Mouse (Mus musculus): Measurements from ENCODE around the gene Cadps2. TPM values are rescaled to one million over a fixed set of nuclear protein-coding genes. Genes with fewer than 3 reads are reported as not detected.

Gene Cadps2
- 0.23 and 0.29 TPM in 2 replicates for polyA plus RNA-seq (2014; fragmentation: Nextera tagmentation; extraction: Ambion mirVana)

- no peak within 1 kb of the TSS for H3K9ac ChIP-seq (ENCODE audit: low read depth, low read length)
- 1% methylated on average over 112 of the region's 114 CpGs for WGBS
- no peak within 1 kb of the TSS for H3K27ac ChIP-seq (ENCODE audit: low read depth, low read length)
- H3K4me1 ChIP-seq (replicated peaks; ENCODE audit: control insufficient read depth, insufficient read depth, low read length) = no peaks in the 10 kb centered on the region
- peak within 1 kb of the TSS; percentile 74 for H3K4me2 ChIP-seq
- DNase-seq (ENCODE audit: low spot score) = peak; percentile 42
- ATAC-seq (replicated peaks; ENCODE audit: low FRiP score) = peak; percentile 66
- H3K27me3 ChIP-seq (replicated peaks; ENCODE audit: control insufficient read depth, insufficient read depth, low read length) = peaks cover 28% of the 10 kb centered on the region
- peak within 1 kb of the TSS; percentile 59 for H3K4me3 ChIP-seq (ENCODE audit: low read depth, low read length)
- H3K36me3 ChIP-seq (ENCODE audit: control insufficient read depth, insufficient read depth, low read length) = no peaks in the 10 kb centered on the region
- H3K9me3 ChIP-seq (ENCODE audit: control insufficient read depth, low read length) = no peaks in the 10 kb centered on the region
Observed at GRCm38 (mm10) chr6:23839009-23839811, at the start of gene Cadps2. Gene Cadps2 (minus strand): TSS chr6:23839421.

- no peaks in the 10 kb centered on the region for H3K36me3 ChIP-seq (ENCODE audit: control insufficient read depth, insufficient read depth, low read length)
- DNase-seq (ENCODE audit: low spot score) (no peak), ATAC-seq (replicated peaks; ENCODE audit: low FRiP score) (0 out of 2 replicates have a peak, but pooled peaks have one; percentile 15)
- no peaks in the 10 kb centered on the region for H3K4me1 ChIP-seq (replicated peaks; ENCODE audit: control insufficient read depth, insufficient read depth, low read length)
- H3K9me3 ChIP-seq (ENCODE audit: control insufficient read depth, low read length) = no peaks in the 10 kb centered on the region
- no peak overlapping the region for H3K9ac ChIP-seq (ENCODE audit: low read depth, low read length)
- 26% methylated on average over 6 of the region's 6 CpGs for WGBS
- H3K4me3 ChIP-seq (ENCODE audit: low read depth, low read length) = no peak overlapping the region
- no peak overlapping the region for H3K4me2 ChIP-seq
- H3K27ac ChIP-seq (ENCODE audit: low read depth, low read length) = no peak overlapping the region
- no peaks in the 10 kb centered on the region for H3K27me3 ChIP-seq (replicated peaks; ENCODE audit: control insufficient read depth, insufficient read depth, low read length)
Observed at GRCm38 (mm10) chr6:23886418-23886817, 47.2 kb upstream of the Cadps2 start.

- Histone ChIP-seq H3K27me3 (replicated peaks; ENCODE audit: control insufficient read depth, insufficient read depth, low read length) (no peaks in the 10 kb centered on the region), H3K4me3 (ENCODE audit: low read depth, low read length) (no peak overlapping the region), H3K4me2 (no peak overlapping the region), H3K27ac (ENCODE audit: low read depth, low read length) (no peak overlapping the region), H3K9ac (ENCODE audit: low read depth, low read length) (no peak overlapping the region), H3K36me3 (ENCODE audit: control insufficient read depth, insufficient read depth, low read length) (no peaks in the 10 kb centered on the region), H3K9me3 (ENCODE audit: control insufficient read depth, low read length) (no peaks in the 10 kb centered on the region), H3K4me1 (replicated peaks; ENCODE audit: control insufficient read depth, insufficient read depth, low read length) (no peaks in the 10 kb centered on the region)
- ATAC-seq (replicated peaks; ENCODE audit: low FRiP score) (no peak), DNase-seq (ENCODE audit: low spot score) (no peak)
- WGBS = 81% methylated on average over 4 of the region's 4 CpGs
Observed at GRCm38 (mm10) chr6:23876765-23877408, 37.7 kb upstream of the Cadps2 start.

GRCm38 (mm10) chr6:23876363-23876762 lies 37.1 kb upstream of the Cadps2 start:
- 61% methylated on average over 4 of the region's 4 CpGs for WGBS

GRCm38 (mm10) chr6:23873812-23874211 lies 34.6 kb upstream of the Cadps2 start:
- no peak for ATAC-seq (replicated peaks; ENCODE audit: low FRiP score)
- Histone ChIP-seq H3K9ac (ENCODE audit: low read depth, low read length) (no peak overlapping the region), H3K9me3 (ENCODE audit: control insufficient read depth, low read length) (no peaks in the 10 kb centered on the region), H3K36me3 (ENCODE audit: control insufficient read depth, insufficient read depth, low read length) (no peaks in the 10 kb centered on the region), H3K4me1 (replicated peaks; ENCODE audit: control insufficient read depth, insufficient read depth, low read length) (no peaks in the 10 kb centered on the region), H3K4me2 (no peak overlapping the region), H3K27me3 (replicated peaks; ENCODE audit: control insufficient read depth, insufficient read depth, low read length) (no peaks in the 10 kb centered on the region), H3K4me3 (ENCODE audit: low read depth, low read length) (no peak overlapping the region), H3K27ac (ENCODE audit: low read depth, low read length) (no peak overlapping the region)
- no peak for DNase-seq (ENCODE audit: low spot score)
- 81% methylated on average over 4 of the region's 4 CpGs for WGBS

More at GRCm38 (mm10) chr6:23876363-23876762, 37.1 kb upstream of the Cadps2 start:
- ATAC-seq (replicated peaks; ENCODE audit: low FRiP score) = no peak
- Histone ChIP-seq H3K27me3 (replicated peaks; ENCODE audit: control insufficient read depth, insufficient read depth, low read length) (no peaks in the 10 kb centered on the region), H3K27ac (ENCODE audit: low read depth, low read length) (no peak overlapping the region), H3K4me1 (replicated peaks; ENCODE audit: control insufficient read depth, insufficient read depth, low read length) (no peaks in the 10 kb centered on the region), H3K9ac (ENCODE audit: low read depth, low read length) (no peak overlapping the region), H3K4me2 (no peak overlapping the region), H3K4me3 (ENCODE audit: low read depth, low read length) (no peak overlapping the region), H3K9me3 (ENCODE audit: control insufficient read depth, low read length) (no peaks in the 10 kb centered on the region), H3K36me3 (ENCODE audit: control insufficient read depth, insufficient read depth, low read length) (no peaks in the 10 kb centered on the region)
- no peak for DNase-seq (ENCODE audit: low spot score)

GRCm38 (mm10) chr6:23873231-23873630 lies 34.0 kb upstream of the Cadps2 start:
- no peak overlapping the region for H3K4me2 ChIP-seq
- H3K4me3 ChIP-seq (ENCODE audit: low read depth, low read length) = no peak overlapping the region
- no peak overlapping the region for H3K9ac ChIP-seq (ENCODE audit: low read depth, low read length)
- 74% methylated on average over 3 of the region's 3 CpGs for whole genome bisulfite sequencing
- H3K4me1 ChIP-seq (replicated peaks; ENCODE audit: control insufficient read depth, insufficient read depth, low read length) = no peaks in the 10 kb centered on the region
- no peaks in the 10 kb centered on the region for H3K9me3 ChIP-seq (ENCODE audit: control insufficient read depth, low read length)
- no peak overlapping the region for H3K27ac ChIP-seq (ENCODE audit: low read depth, low read length)
- DNase-seq (ENCODE audit: low spot score) (no peak), ATAC-seq (replicated peaks; ENCODE audit: low FRiP score) (no peak)
- H3K27me3 ChIP-seq (replicated peaks; ENCODE audit: control insufficient read depth, insufficient read depth, low read length) = no peaks in the 10 kb centered on the region
- no peaks in the 10 kb centered on the region for H3K36me3 ChIP-seq (ENCODE audit: control insufficient read depth, insufficient read depth, low read length)

- H3K9me3 ChIP-seq (ENCODE audit: control insufficient read depth, low read length) = no peaks in the 10 kb centered on the region
- no peak for ATAC-seq (replicated peaks; ENCODE audit: low FRiP score)
- DNase-seq (ENCODE audit: low spot score) = no peak
- no peak overlapping the region for H3K9ac ChIP-seq (ENCODE audit: low read depth, low read length)
- no peaks in the 10 kb centered on the region for H3K27me3 ChIP-seq (replicated peaks; ENCODE audit: control insufficient read depth, insufficient read depth, low read length)
- no peaks in the 10 kb centered on the region for H3K36me3 ChIP-seq (ENCODE audit: control insufficient read depth, insufficient read depth, low read length)
- no peak overlapping the region for H3K4me2 ChIP-seq
- H3K27ac ChIP-seq (ENCODE audit: low read depth, low read length) = no peak overlapping the region
- H3K4me1 ChIP-seq (replicated peaks; ENCODE audit: control insufficient read depth, insufficient read depth, low read length) = no peaks in the 10 kb centered on the region
- H3K4me3 ChIP-seq (ENCODE audit: low read depth, low read length) = no peak overlapping the region
Observed at GRCm38 (mm10) chr6:23869971-23870370, 30.8 kb upstream of the Cadps2 start.

GRCm38 (mm10) chr6:23866298-23866697 lies 27.1 kb upstream of the Cadps2 start:
- no peaks in the 10 kb centered on the region for H3K27me3 ChIP-seq (replicated peaks; ENCODE audit: control insufficient read depth, insufficient read depth, low read length)
- H3K36me3 ChIP-seq (ENCODE audit: control insufficient read depth, insufficient read depth, low read length) = no peaks in the 10 kb centered on the region
- H3K9me3 ChIP-seq (ENCODE audit: control insufficient read depth, low read length) = no peaks in the 10 kb centered on the region
- H3K27ac ChIP-seq (ENCODE audit: low read depth, low read length) = no peak overlapping the region
- no peak overlapping the region for H3K9ac ChIP-seq (ENCODE audit: low read depth, low read length)
- no peak overlapping the region for H3K4me3 ChIP-seq (ENCODE audit: low read depth, low read length)
- WGBS = 87% methylated on average over 7 of the region's 7 CpGs
- DNase-seq (ENCODE audit: low spot score) = no peak
- H3K4me2 ChIP-seq = no peak overlapping the region
- no peak for ATAC-seq (replicated peaks; ENCODE audit: low FRiP score)
- H3K4me1 ChIP-seq (replicated peaks; ENCODE audit: control insufficient read depth, insufficient read depth, low read length) = no peaks in the 10 kb centered on the region

- Histone ChIP-seq H3K4me2 (no peak overlapping the region), H3K36me3 (ENCODE audit: control insufficient read depth, insufficient read depth, low read length) (no peaks in the 10 kb centered on the region), H3K9ac (ENCODE audit: low read depth, low read length) (no peak overlapping the region), H3K27me3 (replicated peaks; ENCODE audit: control insufficient read depth, insufficient read depth, low read length) (no peaks in the 10 kb centered on the region), H3K4me3 (ENCODE audit: low read depth, low read length) (no peak overlapping the region), H3K4me1 (replicated peaks; ENCODE audit: control insufficient read depth, insufficient read depth, low read length) (no peaks in the 10 kb centered on the region), H3K27ac (ENCODE audit: low read depth, low read length) (no peak overlapping the region), H3K9me3 (ENCODE audit: control insufficient read depth, low read length) (no peaks in the 10 kb centered on the region)
- WGBS = 92% methylated on average over 11 of the region's 11 CpGs
- ATAC-seq (replicated peaks; ENCODE audit: low FRiP score) (no peak), DNase-seq (ENCODE audit: low spot score) (no peak)
Observed at GRCm38 (mm10) chr6:23853464-23853863, 14.2 kb upstream of the Cadps2 start.
